Mouse (Mus musculus): ENCODE results near the gene Serpine3.

Serpine3 gene

GRCm38 (mm10) chr14:62664976-62665673 is 1.7 kb downstream of the Serpine3 start:
- DNase-seq (ENCODE audit: low read depth, low spot score), result peak; percentile 2
- no peaks in the 10 kb centered on the region for H3K36me3 ChIP-seq (ENCODE audit: control insufficient read depth, insufficient read depth, low read length, poor library complexity, severe bottlenecking)

GRCm38 (mm10) chr14:62673646-62674045 is 10.2 kb downstream of the Serpine3 start:
- no peaks in the 10 kb centered on the region for H3K36me3 ChIP-seq (ENCODE audit: control insufficient read depth, insufficient read depth, low read length, poor library complexity, severe bottlenecking)
- DNase-seq (ENCODE audit: low read depth, low spot score), result no peak
- no peaks in the 10 kb centered on the region for H3K27me3 ChIP-seq (ENCODE audit: control insufficient read depth, insufficient read depth, low read length, poor library complexity, severe bottlenecking)

More at GRCm38 (mm10) chr14:62664976-62665673, 1.7 kb downstream of the Serpine3 start:
- H3K27me3 ChIP-seq (ENCODE audit: control insufficient read depth, insufficient read depth, low read length, poor library complexity, severe bottlenecking), result no peaks in the 10 kb centered on the region

GRCm38 (mm10) chr14:62718161-62718560 is 54.7 kb downstream of the Serpine3 start:
- H3K36me3 ChIP-seq (ENCODE audit: control insufficient read depth, insufficient read depth, low read length, poor library complexity, severe bottlenecking), result peaks cover 2% of the 10 kb centered on the region
- DNase-seq (ENCODE audit: low read depth, low spot score), result no peak
- no peaks in the 10 kb centered on the region for H3K27me3 ChIP-seq (ENCODE audit: control insufficient read depth, insufficient read depth, low read length, poor library complexity, severe bottlenecking)

- DNase-seq (ENCODE audit: low read depth, low spot score), result no peak
- H3K36me3 ChIP-seq (ENCODE audit: control insufficient read depth, insufficient read depth, low read length, poor library complexity, severe bottlenecking), result no peaks in the 10 kb centered on the region
- no peaks in the 10 kb centered on the region for H3K27me3 ChIP-seq (ENCODE audit: control insufficient read depth, insufficient read depth, low read length, poor library complexity, severe bottlenecking)
These were observed 58.2 kb downstream of the Serpine3 start for GRCm38 (mm10) chr14:62721625-62722024.

GRCm38 (mm10) chr14:62724560-62724959 is 61.1 kb downstream of the Serpine3 start:
- peak; percentile 37 for DNase-seq (ENCODE audit: low read depth, low spot score)
- Histone ChIP-seq H3K36me3 (ENCODE audit: control insufficient read depth, insufficient read depth, low read length, poor library complexity, severe bottlenecking) (peaks cover 2% of the 10 kb centered on the region; the same call in 1 of the 2 replicates), H3K27me3 (ENCODE audit: control insufficient read depth, insufficient read depth, low read length, poor library complexity, severe bottlenecking) (no peaks in the 10 kb centered on the region)

- DNase-seq (ENCODE audit: low read depth, low spot score), result no peak
These were observed 68.4 kb downstream of the Serpine3 start for GRCm38 (mm10) chr14:62731902-62732301.

GRCm38 (mm10) chr14:62733666-62734065 is 70.2 kb downstream of the Serpine3 start:
- Histone ChIP-seq H3K27me3 (ENCODE audit: control insufficient read depth, insufficient read depth, low read length, poor library complexity, severe bottlenecking) (no peaks in the 10 kb centered on the region), H3K36me3 (ENCODE audit: control insufficient read depth, insufficient read depth, low read length, poor library complexity, severe bottlenecking) (peaks cover 10% of the 10 kb centered on the region; the same call in 1 of the 2 replicates)
- DNase-seq (ENCODE audit: low read depth, low spot score), result no peak

More at GRCm38 (mm10) chr14:62731902-62732301, 68.4 kb downstream of the Serpine3 start:
- Histone ChIP-seq H3K27me3 (ENCODE audit: control insufficient read depth, insufficient read depth, low read length, poor library complexity, severe bottlenecking) (no peaks in the 10 kb centered on the region), H3K36me3 (ENCODE audit: control insufficient read depth, insufficient read depth, low read length, poor library complexity, severe bottlenecking) (peaks cover 10% of the 10 kb centered on the region; the same call in 1 of the 2 replicates)

GRCm38 (mm10) chr14:62735646-62736045 is 72.2 kb downstream of the Serpine3 start:
- peaks cover 4% of the 10 kb centered on the region; the same call in 1 of the 2 replicates for H3K36me3 ChIP-seq (ENCODE audit: control insufficient read depth, insufficient read depth, low read length, poor library complexity, severe bottlenecking)
- no peaks in the 10 kb centered on the region for H3K27me3 ChIP-seq (ENCODE audit: control insufficient read depth, insufficient read depth, low read length, poor library complexity, severe bottlenecking)
- DNase-seq (ENCODE audit: low read depth, low spot score), result peak; percentile 69

All from splenic B cell, adult 2 months (primary cell).